9 mouse cellular contexts compared by ENCODE assay signal in genomic region chr2:30262840-30263441, GRCm38 (mm10). TPM values are rescaled to one million over a fixed set of nuclear protein-coding genes. Genes with fewer than 3 reads are reported as not detected.
DNase-seq lines count a peak whose midpoint lies in the region; ATAC-seq lines count a peak whose summit lies in the region.
"Had no signal": no experiment of that assay in that cellular context is flagged by ENCODE, and none has a peak within 500 bp of the region (broad histone marks: within the 10 kb centered on the region; RNA-seq: fewer than 3 reads in every experiment).

No protein-coding gene starts in this region.

- intact Hi-C loops in left cerebral cortex, postnatal 25 days (cut with DNase I) = no loop called here

- no peak for ATAC-seq in forebrain, embryonic 12.5 days (ENCODE audit: low FRiP score)
- no peak for ATAC-seq in forebrain, embryonic 11.5 days (replicated peaks; ENCODE audit: low FRiP score)
- no peak for ATAC-seq in heart, embryonic 15.5 days (replicated peaks; ENCODE audit: insufficient number of reproducible peaks, insufficient read depth, low FRiP score, low read depth)

- H3K9ac ChIP-seq in forebrain, embryonic 12.5 days = no peak overlapping the region
- H3K9ac ChIP-seq in forebrain, embryonic 11.5 days (ENCODE audit: low read length) = no peak overlapping the region
- no peak overlapping the region for H3K9ac ChIP-seq in heart, embryonic 15.5 days
- H3K9ac ChIP-seq: limb, embryonic 12.5 days had no signal

- H3K27ac ChIP-seq in forebrain, embryonic 12.5 days = 0 out of 2 replicates have a peak overlapping the region, but pooled peaks have one; percentile 31
- H3K27ac ChIP-seq in forebrain, embryonic 11.5 days (ENCODE audit: low read depth, low read length) = no peak overlapping the region
- H3K27ac ChIP-seq in heart, embryonic 15.5 days = peak overlapping the region; percentile 57
- H3K27ac ChIP-seq: limb, embryonic 12.5 days had no signal

- DNase-seq in forebrain, embryonic 11.5 days (ENCODE audit: low spot score) = no peak
- peak; percentile 58 for DNase-seq in right cerebral cortex, adult 18-20 months
- no peak for DNase-seq in right cerebral cortex, postnatal 36 days (ENCODE audit: low spot score in 2 of 2)
- peak; percentile 49 to 64 for DNase-seq in left cerebral cortex, postnatal 25 days (ENCODE audit: low spot score in 2 of 2)
- no peak for DNase-seq in embryo, embryonic 10 days (ENCODE audit: low spot score)
- DNase-seq in urinary bladder, adult 2 months (ENCODE audit: low spot score) = no peak

- H3K27me3 ChIP-seq in forebrain, embryonic 12.5 days = no peaks in the 10 kb centered on the region
- no peaks in the 10 kb centered on the region for H3K27me3 ChIP-seq in forebrain, embryonic 11.5 days (ENCODE audit: control insufficient read depth, insufficient read depth, low read length)
- no peaks in the 10 kb centered on the region for H3K27me3 ChIP-seq in heart, embryonic 15.5 days
- H3K27me3 ChIP-seq: limb, embryonic 12.5 days had no signal

- H3K4me1 ChIP-seq in forebrain, embryonic 12.5 days = peaks cover 24% of the 10 kb centered on the region
- peaks cover 5% of the 10 kb centered on the region; the same call in 1 of the 2 replicates for H3K4me1 ChIP-seq in forebrain, embryonic 11.5 days (replicated peaks; ENCODE audit: control insufficient read depth, insufficient read depth, low read length)
- peaks cover 81% of the 10 kb centered on the region for H3K4me1 ChIP-seq in heart, embryonic 15.5 days (replicated peaks)

- 73% methylated on average over 4 of the region's 4 CpGs for WGBS in forebrain, embryonic 12.5 days
- WGBS in forebrain, embryonic 11.5 days = 85% methylated on average over 4 of the region's 4 CpGs
- 37% methylated on average over 4 of the region's 4 CpGs for WGBS in heart, embryonic 15.5 days

- H3K4me2 ChIP-seq in forebrain, embryonic 12.5 days = no peak overlapping the region
- H3K4me2 ChIP-seq in forebrain, embryonic 11.5 days (ENCODE audit: low read depth, low read length, severe bottlenecking) = no peak overlapping the region
- H3K4me2 ChIP-seq in heart, embryonic 15.5 days = no peak overlapping the region
- H3K4me2 ChIP-seq: limb, embryonic 12.5 days had no signal

- H3K4me3 ChIP-seq in forebrain, embryonic 12.5 days (replicated peaks) = no peak overlapping the region
- no peak overlapping the region for H3K4me3 ChIP-seq in forebrain, embryonic 11.5 days (ENCODE audit: low read depth, low read length)
- no peak overlapping the region for H3K4me3 ChIP-seq in heart, embryonic 15.5 days
- H3K4me3 ChIP-seq: limb, embryonic 12.5 days had no signal

- peaks cover 76% of the 10 kb centered on the region for H3K36me3 ChIP-seq in forebrain, embryonic 12.5 days (replicated peaks)
- peaks cover 9% of the 10 kb centered on the region; the same call in 1 of the 2 replicates for H3K36me3 ChIP-seq in forebrain, embryonic 11.5 days (ENCODE audit: control insufficient read depth, insufficient read depth, low read length)
- peaks cover 29% of the 10 kb centered on the region for H3K36me3 ChIP-seq in heart, embryonic 15.5 days

- no peaks in the 10 kb centered on the region for H3K9me3 ChIP-seq in forebrain, embryonic 12.5 days
- no peaks in the 10 kb centered on the region for H3K9me3 ChIP-seq in forebrain, embryonic 11.5 days (ENCODE audit: control insufficient read depth, low read length)
- no peaks in the 10 kb centered on the region for H3K9me3 ChIP-seq in heart, embryonic 15.5 days (replicated peaks)
- H3K9me3 ChIP-seq: limb, embryonic 12.5 days had no signal

RNA-seq across cellular contexts. Expression of gene Phyhd1, which starts 3.1 kb away (rescaled TPM):
- polyA plus RNA-seq in forebrain, embryonic 12.5 days (2016; fragmentation: Nextera tagmentation; extraction: Ambion mirVana) = 5.0 and 5.4 TPM in 2 replicates
- 3.8 and 3.9 TPM in 2 replicates for polyA plus RNA-seq in forebrain, embryonic 11.5 days (2014; fragmentation: Nextera tagmentation; extraction: Ambion mirVana)
- 8.4 and 10.1 TPM in 2 replicates for polyA plus RNA-seq in heart, embryonic 15.5 days (2015; fragmentation: Nextera tagmentation; extraction: Ambion mirVana)
- 10 to 100 TPM; 18.8 to 19.7 TPM for total RNA-seq in left cerebral cortex, postnatal 25 days (2021)
- 36.2 and 55.9 TPM in 2 replicates for polyA plus RNA-seq in urinary bladder, adult 2 months (2012; rRNA removed)

RNA-seq across cellular contexts. Expression of gene Gm28038, which starts 17.9 kb away (rescaled TPM):
- not detected in 2 replicates for polyA plus RNA-seq in forebrain, embryonic 12.5 days (2016; fragmentation: Nextera tagmentation; extraction: Ambion mirVana)
- polyA plus RNA-seq in forebrain, embryonic 11.5 days (2014; fragmentation: Nextera tagmentation; extraction: Ambion mirVana) = not detected in 2 replicates
- not detected in 2 replicates for polyA plus RNA-seq in heart, embryonic 15.5 days (2015; fragmentation: Nextera tagmentation; extraction: Ambion mirVana)
- total RNA-seq in left cerebral cortex, postnatal 25 days (2021) = 1 to 10 TPM in 1 of 2 experiments, not detected in 1; 1.3 TPM
- polyA plus RNA-seq in urinary bladder, adult 2 months (2012; rRNA removed) = not detected in 2 replicates
- polyA plus RNA-seq: limb, embryonic 12.5 days had no signal

RNA-seq across cellular contexts. Expression of gene Gm28035, which starts 22.6 kb away (rescaled TPM):
- polyA plus RNA-seq in forebrain, embryonic 12.5 days (2016; fragmentation: Nextera tagmentation; extraction: Ambion mirVana) = 0.29 and 0.64 TPM in 2 replicates
- 0.20 and 0.28 TPM in 2 replicates for polyA plus RNA-seq in forebrain, embryonic 11.5 days (2014; fragmentation: Nextera tagmentation; extraction: Ambion mirVana)
- 0.33 and 0.38 TPM in 2 replicates for polyA plus RNA-seq in heart, embryonic 15.5 days (2015; fragmentation: Nextera tagmentation; extraction: Ambion mirVana)
- total RNA-seq in left cerebral cortex, postnatal 25 days (2021) = 10 to 100 TPM in 1 of 2 experiments, 1 to 10 TPM in 1; 9.9 to 12.3 TPM
- 4.1 and 5.4 TPM in 2 replicates for polyA plus RNA-seq in urinary bladder, adult 2 months (2012; rRNA removed)
- polyA plus RNA-seq: limb, embryonic 12.5 days had no signal

RNA-seq across cellular contexts. Expression of gene Dolk, which starts 23.2 kb away (rescaled TPM):
- polyA plus RNA-seq in forebrain, embryonic 12.5 days (2016; fragmentation: Nextera tagmentation; extraction: Ambion mirVana) = 25.4 and 25.6 TPM in 2 replicates
- polyA plus RNA-seq in forebrain, embryonic 11.5 days (2014; fragmentation: Nextera tagmentation; extraction: Ambion mirVana) = 26.2 and 26.3 TPM in 2 replicates
- 26.9 and 32.0 TPM in 2 replicates for polyA plus RNA-seq in heart, embryonic 15.5 days (2015; fragmentation: Nextera tagmentation; extraction: Ambion mirVana)
- 10 to 100 TPM; 23.7 to 26.3 TPM for total RNA-seq in left cerebral cortex, postnatal 25 days (2021)
- 14.4 and 15.7 TPM in 2 replicates for polyA plus RNA-seq in urinary bladder, adult 2 months (2012; rRNA removed)

RNA-seq across cellular contexts. Expression of gene Nup188, which starts 23.3 kb away (rescaled TPM):
- 42.3 and 47.0 TPM in 2 replicates for polyA plus RNA-seq in forebrain, embryonic 12.5 days (2016; fragmentation: Nextera tagmentation; extraction: Ambion mirVana)
- polyA plus RNA-seq in forebrain, embryonic 11.5 days (2014; fragmentation: Nextera tagmentation; extraction: Ambion mirVana) = 65.8 and 67.0 TPM in 2 replicates
- polyA plus RNA-seq in heart, embryonic 15.5 days (2015; fragmentation: Nextera tagmentation; extraction: Ambion mirVana) = 15.8 and 23.4 TPM in 2 replicates
- 10 to 100 TPM; 21.6 to 22.6 TPM for total RNA-seq in left cerebral cortex, postnatal 25 days (2021)
- polyA plus RNA-seq in urinary bladder, adult 2 months (2012; rRNA removed) = 17.2 and 18.1 TPM in 2 replicates

Comparison
In these comparisons a context has a peak if more than half of its experiments do, and no peak if none do; other contexts are left out.
1. DNase-seq: peak in right cerebral cortex, adult 18-20 months (single experiment) and left cerebral cortex, postnatal 25 days (2 of 2); none in forebrain, embryonic 11.5 days (single experiment), right cerebral cortex, postnatal 36 days (0 of 2), embryo, embryonic 10 days (single experiment) and urinary bladder, adult 2 months (single experiment).